Mouse (Mus musculus) embryonic fibroblast, embryonic 13.5 days (primary cell): Measurements from ENCODE around the gene Gprasp1.

Source experiments
- CTCF ChIP-seq: IDR thresholded peaks from 2 replicates; pipeline ENCODE4 v1.5.1; 2011; ENCODE audit warnings: mild to moderate bottlenecking, control low read depth, low read length, moderate library complexity, borderline replicate concordance; ENCODE audit not compliant: insufficient read depth
- POLR2A ChIP-seq: IDR thresholded peaks from 2 replicates; pipeline ENCODE4 v1.6.1; 2011; ENCODE audit warnings: low read depth, mild to moderate bottlenecking, control low read depth, low read length, moderate library complexity

- TF ChIP-seq CTCF (no peak), POLR2A (no peak)
Observed at GRCm38 (mm10) chrX:135837896-135838295, 95.4 kb downstream of the Gprasp1 start.
